Mouse (Mus musculus) liver, embryonic 14.5 days (tissue): ENCODE measurements around the gene Pcna. TPM values are rescaled to one million over a fixed set of nuclear protein-coding genes. Genes with fewer than 3 reads are reported as not detected.

Experiments used
- ATAC-seq: fragments of 200-750 bp; cut with Nextera tagmentation; 2 replicates; pipeline ENCODE4 v1.8.0; 2017; ENCODE audit warnings: moderate number of reproducible peaks, mild to moderate bottlenecking, moderate library complexity; ENCODE audit not compliant: insufficient read depth
- DNase-seq, 3 experiments: peaks; one replicate each; pipeline ENCODE4 v3.0.0-alpha.2; 2012 to 2013; ENCODE audit warnings: low read depth in 3 of 3, low spot score in 3 of 3
- H3K27ac ChIP-seq: fragments of 300-500 bp; sonication (generic); 2 replicates; pipeline ENCODE4 v1.5.1; 2014; ENCODE audit warnings: moderate library complexity, mild to moderate bottlenecking, control low read depth, inconsistent platforms
- H3K27me3 ChIP-seq: fragments of 300-500 bp; sonication (generic); 2 replicates; pipeline ENCODE4 v1.6.1; 2014; ENCODE audit warnings: mild to moderate bottlenecking, low read length, moderate library complexity; ENCODE audit not compliant: control insufficient read depth, insufficient read depth
- H3K36me3 ChIP-seq: fragments of 300-500 bp; sonication (generic); replicated peaks from 2 replicates; pipeline ENCODE4 v1.6.1; 2014; ENCODE audit warnings: low read depth; ENCODE audit not compliant: control insufficient read depth, insufficient read depth
- H3K4me1 ChIP-seq, 2 experiments: fragments of 200-500 bp in 1 of 2; fragments of 300-500 bp in 1 of 2; sonication (generic) in 1 of 2; replicated peaks; 2 replicates each; pipeline ENCODE4 v1.6.1; 2012 to 2014; ENCODE audit warnings: antibody characterized with exemption in 1 of 2, inconsistent platforms in 1 of 2, low read length in 1 of 2; ENCODE audit not compliant: control insufficient read depth in 2 of 2, insufficient read depth in 2 of 2
- H3K4me2 ChIP-seq: fragments of 300-500 bp; sonication (generic); 2 replicates; pipeline ENCODE4 v1.6.1; 2014; ENCODE audit warnings: low read depth, mild to moderate bottlenecking, control low read depth, moderate library complexity
- H3K4me3 ChIP-seq, 2 experiments: fragments of 200-500 bp in 1 of 2; fragments of 300-500 bp in 1 of 2; sonication (generic) in 1 of 2; 2 replicates each; pipeline ENCODE4 v1.5.1; 2012 to 2014; ENCODE audit warnings: low read depth in 2 of 2, low read length in 2 of 2, mild to moderate bottlenecking in 2 of 2, control low read depth in 1 of 2, inconsistent platforms in 1 of 2, moderate library complexity in 1 of 2; ENCODE audit not compliant: insufficient read depth in 1 of 2
- H3K9ac ChIP-seq: fragments of 300-500 bp; sonication (generic); replicated peaks from 2 replicates; pipeline ENCODE4 v1.6.1; 2014; ENCODE audit warnings: mild to moderate bottlenecking, control low read depth, moderate library complexity
- H3K9me3 ChIP-seq: fragments of 300-500 bp; sonication (generic); 2 replicates; pipeline ENCODE4 v1.6.1; 2016; ENCODE audit warnings: low read length, mixed read lengths; ENCODE audit not compliant: control insufficient read depth
- CTCF ChIP-seq: IDR thresholded peaks from 2 replicates; pipeline ENCODE4 v1.5.1; 2016; ENCODE audit warnings: antibody characterized with exemption, low read depth, control low read depth
- EP300 ChIP-seq: IDR thresholded peaks from 2 replicates; pipeline ENCODE4 v1.6.1; 2016; ENCODE audit warnings: antibody characterized with exemption, low read depth
- WGBS: fragments of 180-500 bp; shearing (Covaris S2); extraction: QIAGEN DNeasy Blood & Tissue Kit; methylation state at CpG from one replicate; pipeline ENCODE4 v1.1.7; 2014; ENCODE audit not compliant: insufficient replicate concordance; 5-methylcytosine and 5-hydroxymethylcytosine counted together
- polyA plus RNA-seq, 2 experiments: library from polyadenylated mRNA; depleted of rRNA in 1 of 2; stranded (reverse) in 1 of 2; unstranded in 1 of 2; fragments of >200 nt; fragmentation: Nextera tagmentation in 1 of 2; extraction: Ambion mirVana in 1 of 2; gene quantifications; 2 replicates each; pipeline versions ENCODE4 v1.2.1 to v1.2.3; 2012 to 2014

Pcna gene
- polyA plus RNA-seq, 2 experiments, result 356 to 391 TPM

- TF ChIP-seq CTCF (no peak), EP300 (no peak)
- H3K4me2 ChIP-seq, result no peak overlapping the region
- no peak for ATAC-seq
- DNase-seq, result no peak
- no peaks in the 10 kb centered on the region for H3K27me3 ChIP-seq
- no peak overlapping the region for H3K27ac ChIP-seq
- no peaks in the 10 kb centered on the region; a peak in 1 of 4 replicates for H3K4me1 ChIP-seq
- WGBS, result 67% methylated on average over 16 of the region's 16 CpGs
- H3K4me3 ChIP-seq, result no peak overlapping the region
- H3K36me3 ChIP-seq, result no peaks in the 10 kb centered on the region
- no peaks in the 10 kb centered on the region for H3K9me3 ChIP-seq
- H3K9ac ChIP-seq, result no peak overlapping the region
Observed at GRCm38 (mm10) chr2:132233985-132234765, 18.9 kb downstream of the Pcna start.

- TF ChIP-seq EP300, result no peak
Observed at GRCm38 (mm10) chr2:132232413-132232945, 20.6 kb downstream of the Pcna start.

DNA sequence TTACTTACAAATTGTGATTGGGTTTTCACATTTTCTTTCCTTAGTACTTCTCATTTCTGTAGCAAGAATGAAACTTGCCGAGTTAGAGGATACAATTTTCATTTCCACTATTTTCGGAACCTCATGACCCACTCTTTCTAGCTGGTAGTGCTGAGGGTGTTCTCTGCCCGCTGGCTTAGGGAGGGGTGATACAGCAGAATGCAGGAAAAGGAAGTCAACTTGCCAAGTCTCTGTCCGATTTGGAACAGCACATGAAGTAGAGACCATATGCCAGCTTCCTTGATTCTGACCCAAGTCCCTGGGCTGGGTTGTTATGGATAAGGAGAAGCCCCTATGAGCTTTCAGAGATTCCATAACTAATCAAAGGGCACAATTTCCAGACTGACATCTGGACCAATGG is 28.8 kb downstream of the Pcna start:
- Histone ChIP-seq H3K27me3 (no peaks in the 10 kb centered on the region), H3K36me3 (no peaks in the 10 kb centered on the region), H3K4me3 (no peak overlapping the region), H3K27ac (no peak overlapping the region), H3K4me2 (no peak overlapping the region), H3K9ac (no peak overlapping the region), H3K4me1 (no peaks in the 10 kb centered on the region), H3K9me3 (no peaks in the 10 kb centered on the region)
- WGBS, result 51% methylated on average over 4 of the region's 4 CpGs
- no peak for TF ChIP-seq EP300
- ATAC-seq (no peak), DNase-seq (no peak)

More at GRCm38 (mm10) chr2:132232413-132232945, 20.6 kb downstream of the Pcna start:
- H3K4me1 ChIP-seq, result no peaks in the 10 kb centered on the region; a peak in 1 of 4 replicates
- 81% methylated on average over 3 of the region's 3 CpGs for WGBS
- DNase-seq (no peak), ATAC-seq (no peak)
- no peak overlapping the region for H3K9ac ChIP-seq
- H3K27me3 ChIP-seq, result no peaks in the 10 kb centered on the region
- no peak overlapping the region for H3K27ac ChIP-seq
- no peak overlapping the region for H3K4me3 ChIP-seq
- H3K4me2 ChIP-seq, result no peak overlapping the region
- no peaks in the 10 kb centered on the region for H3K36me3 ChIP-seq
- no peaks in the 10 kb centered on the region for H3K9me3 ChIP-seq

DNA sequence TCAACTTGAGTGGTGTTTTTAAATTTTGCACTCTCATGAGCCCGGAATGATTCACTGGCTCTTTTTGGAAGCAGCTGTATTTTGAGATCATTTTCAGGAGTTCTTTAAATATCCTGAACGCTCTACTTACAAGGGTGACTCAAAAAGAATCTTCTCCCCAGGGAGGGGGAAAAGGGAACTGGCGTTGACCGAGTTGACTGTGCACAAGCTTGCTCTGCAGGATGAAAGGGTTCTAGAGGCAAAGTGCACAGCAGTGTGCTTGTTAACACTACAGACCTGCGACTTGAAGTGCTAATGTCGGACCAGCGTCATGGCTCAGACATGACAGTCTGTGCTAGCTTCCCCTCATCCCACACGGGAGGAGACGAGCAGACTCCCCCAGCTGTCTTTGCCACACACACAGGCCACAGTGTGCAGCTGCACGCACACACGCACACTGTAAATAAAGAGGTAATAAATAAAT is 31.5 kb downstream of the Pcna start:
- Histone ChIP-seq H3K4me1 (no peaks in the 10 kb centered on the region), H3K4me3 (no peak overlapping the region), H3K36me3 (no peaks in the 10 kb centered on the region), H3K9ac (no peak overlapping the region), H3K9me3 (no peaks in the 10 kb centered on the region), H3K4me2 (no peak overlapping the region), H3K27ac (no peak overlapping the region), H3K27me3 (no peaks in the 10 kb centered on the region)
- TF ChIP-seq CTCF, result no peak
- TF ChIP-seq EP300, result no peak
- DNase-seq, result no peak
- ATAC-seq, result no peak
- 57% methylated on average over 11 of the region's 11 CpGs for WGBS

- Histone ChIP-seq H3K4me2 (no peak overlapping the region), H3K9me3 (no peaks in the 10 kb centered on the region), H3K27me3 (no peaks in the 10 kb centered on the region), H3K36me3 (no peaks in the 10 kb centered on the region), H3K27ac (no peak overlapping the region), H3K9ac (no peak overlapping the region), H3K4me3 (no peak overlapping the region), H3K4me1 (peaks cover 0 to 6% of the 10 kb centered on the region in 2 experiments; a peak in 2 of 4 replicates)
- no peak for ATAC-seq
- DNase-seq, result no peak
- TF ChIP-seq CTCF, result no peak
- no peak for TF ChIP-seq EP300
- WGBS, result 52% methylated on average over 5 of the region's 5 CpGs
Observed at GRCm38 (mm10) chr2:132211995-132212656, 41.0 kb downstream of the Pcna start.
